Mouse (Mus musculus) lung, postnatal 0 days (tissue): ENCODE measurements around the gene Shisal2b. TPM values are rescaled to one million over a fixed set of nuclear protein-coding genes. Genes with fewer than 3 reads are reported as not detected.
A peak's percentile ranks its signal among the peaks of the same experiment; 100 is the strongest.

Source experiments
- ATAC-seq: fragments of 200-750 bp; cut with Nextera tagmentation; 2 replicates; pipeline ENCODE4 v1.8.0; 2017; ENCODE audit warnings: moderate library complexity
- DNase-seq: peaks from one replicate; pipeline ENCODE4 v3.0.0-alpha.2; 2016; ENCODE audit warnings: low spot score
- H3K27ac ChIP-seq: fragments of 300-500 bp; sonication (generic); 2 replicates; pipeline ENCODE4 v1.5.1; 2014; ENCODE audit warnings: antibody characterized with exemption, mild to moderate bottlenecking, low read length, mixed read lengths
- H3K27me3 ChIP-seq: fragments of 300-500 bp; sonication (generic); replicated peaks from 2 replicates; pipeline ENCODE4 v1.6.1; 2014; ENCODE audit warnings: low read length, mixed read lengths; ENCODE audit not compliant: insufficient read depth
- H3K36me3 ChIP-seq: fragments of 300-500 bp; sonication (generic); 2 replicates; pipeline ENCODE4 v1.6.1; 2014; ENCODE audit warnings: low read length, mixed read lengths; ENCODE audit not compliant: insufficient read depth
- H3K4me1 ChIP-seq: fragments of 300-500 bp; sonication (generic); 2 replicates; pipeline ENCODE4 v1.6.1; 2014; ENCODE audit warnings: antibody characterized with exemption, low read depth, low read length, mixed read lengths; ENCODE audit not compliant: insufficient read depth
- H3K4me2 ChIP-seq: fragments of 300-500 bp; sonication (generic); replicated peaks from 2 replicates; pipeline ENCODE4 v1.6.1; 2014; ENCODE audit warnings: low read depth, mild to moderate bottlenecking, low read length, moderate library complexity, mixed read lengths
- H3K4me3 ChIP-seq: fragments of 300-500 bp; sonication (generic); 2 replicates; pipeline ENCODE4 v1.5.1; 2014; ENCODE audit warnings: low read depth, low read length
- H3K9ac ChIP-seq: fragments of 300-500 bp; sonication (generic); replicated peaks from 2 replicates; pipeline ENCODE4 v1.6.1; 2014; ENCODE audit warnings: low read depth, mild to moderate bottlenecking
- H3K9me3 ChIP-seq: fragments of 300-500 bp; sonication (generic); 2 replicates; pipeline ENCODE4 v1.6.1; 2016; ENCODE audit warnings: low read length, mixed read lengths
- CTCF ChIP-seq: IDR thresholded peaks from 2 replicates; pipeline ENCODE4 v1.5.1; 2016; ENCODE audit warnings: antibody characterized with exemption, mild to moderate bottlenecking
- EP300 ChIP-seq: IDR thresholded peaks from 2 replicates; pipeline ENCODE4 v1.6.1; 2016; ENCODE audit warnings: antibody characterized with exemption, mild to moderate bottlenecking, control low read depth
- WGBS: fragments of 180-500 bp; shearing (Covaris S2); extraction: QIAGEN DNeasy Blood & Tissue Kit; methylation state at CpG from one replicate; pipeline ENCODE4 v1.1.7; 2014; 5-methylcytosine and 5-hydroxymethylcytosine counted together
- polyA plus RNA-seq: library from polyadenylated mRNA; unstranded; fragments of >200 nt; fragmentation: Nextera tagmentation; extraction: Ambion mirVana; gene quantifications from 2 replicates; pipeline ENCODE4 v1.2.1, GENCODE M21; 2015

Shisal2b gene
- polyA plus RNA-seq, 1 experiment from 2014 or later: not detected

- Histone ChIP-seq H3K9ac (no peak overlapping the region), H3K9me3 (no peaks in the 10 kb centered on the region), H3K4me1 (no peaks in the 10 kb centered on the region), H3K4me2 (no peak overlapping the region), H3K36me3 (0 out of 2 replicates have a peak, but pooled peaks cover 4% of the 10 kb centered on the region), H3K27me3 (no peaks in the 10 kb centered on the region), H3K4me3 (no peak overlapping the region), H3K27ac (no peak overlapping the region)
- ATAC-seq (no peak), DNase-seq (no peak)
- 84% methylated on average over 12 of the region's 13 CpGs for WGBS
- no peak for TF ChIP-seq CTCF
These were observed 20.2 kb downstream of the Shisal2b start for GRCm38 (mm10) chr13:104843295-104844089.

DNA sequence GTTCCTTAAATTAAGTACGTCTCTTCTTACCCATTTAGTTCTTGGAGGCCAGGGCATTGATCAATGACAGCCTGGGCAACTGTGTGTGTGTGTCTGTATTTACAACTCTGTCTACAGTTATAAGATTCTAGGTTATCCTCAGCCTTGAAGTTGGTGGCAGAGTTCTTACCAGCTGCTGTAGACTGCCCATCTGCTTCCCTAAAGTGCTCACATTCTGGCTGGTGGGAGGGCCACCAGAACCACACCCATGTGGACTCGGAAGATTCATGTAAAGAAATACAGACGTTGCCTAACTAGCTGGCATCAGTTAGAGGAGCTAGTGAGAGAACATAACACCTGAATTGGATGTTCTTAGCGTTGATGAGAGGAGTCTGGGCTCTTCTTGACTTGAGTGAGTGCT, 21.8 kb downstream of the Shisal2b start:
- Histone ChIP-seq H3K36me3 (peaks cover 10% of the 10 kb centered on the region), H3K27me3 (no peaks in the 10 kb centered on the region), H3K27ac (no peak overlapping the region), H3K4me1 (no peaks in the 10 kb centered on the region), H3K4me2 (no peak overlapping the region), H3K9ac (no peak overlapping the region), H3K9me3 (no peaks in the 10 kb centered on the region), H3K4me3 (no peak overlapping the region)
- TF ChIP-seq CTCF: no peak
- 55% methylated on average over 4 of the region's 4 CpGs for WGBS
- no peak for ATAC-seq
- DNase-seq: no peak

- H3K4me2 ChIP-seq: no peak overlapping the region
- no peaks in the 10 kb centered on the region for H3K9me3 ChIP-seq
- H3K4me1 ChIP-seq: no peaks in the 10 kb centered on the region
- TF ChIP-seq CTCF (no peak), EP300 (no peak)
- H3K27ac ChIP-seq: no peak overlapping the region
- H3K4me3 ChIP-seq: no peak overlapping the region
- H3K9ac ChIP-seq: no peak overlapping the region
- no peak for DNase-seq
- no peaks in the 10 kb centered on the region for H3K27me3 ChIP-seq
- 69% methylated on average over 7 of the region's 7 CpGs for WGBS
- H3K36me3 ChIP-seq: peaks cover 16% of the 10 kb centered on the region
- ATAC-seq: no peak
These were observed 26.1 kb downstream of the Shisal2b start for GRCm38 (mm10) chr13:104837628-104838027.

- Histone ChIP-seq H3K36me3 (peaks cover 20% of the 10 kb centered on the region), H3K9me3 (no peaks in the 10 kb centered on the region), H3K9ac (no peak overlapping the region), H3K4me1 (no peaks in the 10 kb centered on the region), H3K27ac (no peak overlapping the region), H3K27me3 (no peaks in the 10 kb centered on the region), H3K4me3 (no peak overlapping the region), H3K4me2 (no peak overlapping the region)
- 92% methylated on average over 13 of the region's 13 CpGs for WGBS
- TF ChIP-seq CTCF: no peak
- TF ChIP-seq EP300: no peak
- ATAC-seq (no peak), DNase-seq (no peak)
These were observed 30.9 kb downstream of the Shisal2b start for GRCm38 (mm10) chr13:104832811-104833210.

DNA sequence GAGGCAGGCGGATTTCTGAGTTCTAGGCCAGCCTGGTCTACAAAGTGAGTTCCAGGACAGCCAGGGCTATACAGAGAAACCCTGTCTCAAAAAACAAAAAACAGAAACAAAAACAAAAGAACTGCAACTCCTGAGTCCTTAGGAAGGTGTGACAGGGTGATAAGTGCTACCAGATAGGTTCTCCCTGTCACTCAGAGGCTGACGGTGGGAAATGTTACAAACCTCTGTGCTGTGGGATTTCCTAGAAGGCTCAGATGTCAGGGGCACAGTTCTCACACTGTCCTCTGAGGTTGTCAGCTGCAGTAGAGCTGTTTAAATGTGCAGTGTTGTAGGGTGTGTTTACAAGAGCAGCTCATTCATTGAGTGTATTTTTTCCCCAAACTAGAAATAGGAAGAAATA, 38.2 kb downstream of the Shisal2b start:
- DNase-seq (no peak), ATAC-seq (no peak)
- Histone ChIP-seq H3K36me3 (peaks cover 8% of the 10 kb centered on the region; the same call in 1 of the 2 replicates), H3K9ac (no peak overlapping the region), H3K27me3 (no peaks in the 10 kb centered on the region), H3K4me1 (no peaks in the 10 kb centered on the region), H3K4me3 (no peak overlapping the region), H3K27ac (no peak overlapping the region), H3K9me3 (no peaks in the 10 kb centered on the region), H3K4me2 (no peak overlapping the region)
- 82% methylated on average over 2 of the region's 2 CpGs for WGBS
- no peak for TF ChIP-seq EP300
- TF ChIP-seq CTCF: no peak

DNA sequence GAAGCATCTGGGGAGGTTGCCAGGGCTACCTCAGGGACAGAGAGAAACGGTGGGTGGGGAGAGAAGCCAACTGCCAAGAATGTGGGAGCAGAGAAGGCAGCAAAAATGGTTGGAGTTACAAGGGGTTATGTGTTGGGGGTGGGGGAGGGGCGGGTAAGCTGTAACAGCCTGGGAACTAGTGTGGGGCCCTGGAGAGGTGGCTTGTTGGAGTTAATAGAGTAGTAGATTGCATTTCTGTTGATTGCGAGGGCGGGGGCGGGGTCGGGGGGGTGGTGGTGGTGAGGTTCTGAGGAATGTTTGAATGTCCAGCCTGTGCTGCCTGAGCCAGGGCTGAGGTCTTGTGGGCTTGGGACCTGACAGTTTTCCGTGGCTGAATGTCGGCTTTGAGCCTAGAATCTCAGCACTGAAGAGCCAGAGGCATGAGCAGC, 41.3 kb downstream of the Shisal2b start:
- no peak overlapping the region for H3K4me3 ChIP-seq
- 0 out of 2 replicates have a peak overlapping the region, but pooled peaks have one; percentile 5 for H3K27ac ChIP-seq
- H3K4me1 ChIP-seq: no peaks in the 10 kb centered on the region; the same call in 1 of the 2 replicates

More for the DNA sequence above, 41.3 kb downstream of the Shisal2b start:
- WGBS: 42% methylated on average over 7 of the region's 8 CpGs
- H3K36me3 ChIP-seq: no peaks in the 10 kb centered on the region
- no peak for TF ChIP-seq CTCF
- TF ChIP-seq EP300: no peak
- DNase-seq (no peak), ATAC-seq (no peak)
- no peaks in the 10 kb centered on the region for H3K9me3 ChIP-seq
- H3K4me2 ChIP-seq: no peak overlapping the region
- H3K27me3 ChIP-seq: no peaks in the 10 kb centered on the region
- H3K9ac ChIP-seq: no peak overlapping the region
